Mouse (Mus musculus) olfactory bulb, adult 2 months (tissue): ENCODE results near the gene Chmp1a. TPM values are rescaled to one million over a fixed set of nuclear protein-coding genes. Genes with fewer than 3 reads are reported as not detected.
"Not testable (repeated sequence)": the region's sequence is repeated elsewhere in the genome, so short reads cannot be mapped to it uniquely, and the experiment has no call there.

Experiments used
- H3K27ac ChIP-seq: fragments of 200-500 bp; 2 replicates; pipeline ENCODE4 v1.5.1; 2012; ENCODE audit warnings: low read depth, low read length; ENCODE audit not compliant: insufficient read depth
- H3K4me1 ChIP-seq: fragments of 200-500 bp; 2 replicates; pipeline ENCODE4 v1.6.1; 2012; ENCODE audit warnings: low read length; ENCODE audit not compliant: control insufficient read depth, insufficient read depth
- H3K4me3 ChIP-seq: fragments of 200-500 bp; 2 replicates; pipeline ENCODE4 v1.5.1; 2012; ENCODE audit warnings: mild to moderate bottlenecking, low read depth, low read length, moderate library complexity; ENCODE audit not compliant: insufficient read depth
- CTCF ChIP-seq: fragments of 200-500 bp; IDR thresholded peaks from 2 replicates; pipeline ENCODE4 v1.5.1; 2012; ENCODE audit warnings: low read depth, mild to moderate bottlenecking, low read length, moderate library complexity; ENCODE audit not compliant: insufficient read depth
- POLR2A ChIP-seq: fragments of 200-500 bp; IDR thresholded peaks from 2 replicates; pipeline ENCODE4 v1.6.1; 2012; ENCODE audit warnings: mild to moderate bottlenecking, low read depth, low read length, moderate library complexity; ENCODE audit not compliant: insufficient read depth
- WGBS: fragments of 180-500 bp; shearing (Covaris S2); methylation state at CpG from one replicate; pipeline ENCODE4 v1.1.7; 2018; 5-methylcytosine and 5-hydroxymethylcytosine counted together
- polyA plus RNA-seq: library from polyadenylated mRNA; stranded (reverse); fragments of >200 nt; gene quantifications from 2 replicates; pipeline ENCODE4 v1.2.4, GENCODE M21; 2012; ENCODE audit warnings: low replicate concordance; ENCODE audit not compliant: missing spikeins, insufficient read depth, insufficient read length

Chmp1a gene
- polyA plus RNA-seq: not detected in 2 replicates

- WGBS: under 1% methylated on average over 76 of the region's 76 CpGs
- TF ChIP-seq POLR2A: peak; percentile 90
- peak; percentile 88 for TF ChIP-seq CTCF
- Histone ChIP-seq H3K4me3 (peak within 1 kb of the TSS; percentile 71), H3K4me1 (peaks cover 11% of the 10 kb centered on the region), H3K27ac (no peak within 1 kb of the TSS; the same call in 1 of the 2 replicates)
These were observed at the start of gene Chmp1a, which contains the start of gene Spata33 for GRCm38 (mm10) chr8:123212321-123213117. Gene Chmp1a, minus strand, starts transcription at chr8:123212763. Gene Spata33, plus strand, starts transcription at chr8:123212832.

GRCm38 (mm10) chr8:123257593-123257992 lies 45.0 kb upstream of the Chmp1a start:
- peaks cover 16% of the 10 kb centered on the region for H3K4me1 ChIP-seq
- H3K27ac ChIP-seq, H3K4me3 ChIP-seq: not testable (repeated sequence)
- WGBS: 95% methylated on average over 8 of the region's 8 CpGs

DNA sequence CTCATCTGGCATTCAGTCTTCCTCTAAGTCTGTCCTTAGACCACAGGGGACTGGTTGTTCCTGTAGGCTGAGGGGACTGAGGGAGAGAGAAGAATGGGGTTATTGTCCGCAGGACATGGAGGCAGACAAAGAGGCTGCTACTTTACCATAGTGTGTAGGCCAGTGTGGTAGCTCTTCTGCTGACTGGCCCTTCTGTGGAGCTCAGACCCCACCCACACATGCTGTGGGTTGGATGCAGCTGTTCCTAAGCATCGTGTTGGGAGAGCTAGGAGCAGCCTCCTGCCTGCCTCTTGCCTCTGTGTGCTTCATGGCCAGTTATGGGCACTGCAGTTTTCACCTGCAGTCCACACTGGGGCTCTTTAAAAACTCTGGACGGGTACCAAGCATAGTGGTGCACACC lies 44.6 kb upstream of the Chmp1a start:
- 63% methylated on average over 3 of the region's 3 CpGs for WGBS
- no peak overlapping the region for H3K27ac ChIP-seq
- TF ChIP-seq CTCF: no peak
- no peak for TF ChIP-seq POLR2A
- H3K4me1 ChIP-seq: peaks cover 16% of the 10 kb centered on the region
- H3K4me3 ChIP-seq: no peak overlapping the region

DNA sequence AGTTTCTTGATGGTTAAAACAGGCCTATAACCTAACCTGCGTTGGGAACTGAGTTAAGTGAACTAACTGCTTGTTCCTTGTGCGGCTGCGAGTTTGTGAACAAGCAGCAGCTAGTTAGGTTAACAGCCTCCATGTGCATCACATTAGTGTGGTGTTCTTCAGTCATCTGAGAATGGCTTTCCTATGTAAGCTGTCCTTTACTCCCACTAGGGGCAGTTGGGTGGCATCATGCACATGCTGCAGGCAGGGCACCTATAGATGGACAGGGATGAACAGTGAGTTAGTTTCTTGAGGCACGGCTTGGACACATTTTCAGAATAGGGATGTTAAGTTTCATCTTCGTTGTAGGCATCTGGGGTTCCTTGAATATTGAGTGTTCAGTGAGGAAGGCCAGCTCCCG lies 42.6 kb upstream of the Chmp1a start:
- Histone ChIP-seq H3K4me3 (peak overlapping the region; percentile 98; the same call in 1 of the 2 replicates), H3K4me1 (peaks cover 16% of the 10 kb centered on the region), H3K27ac (no peak overlapping the region)
- TF ChIP-seq POLR2A (no peak), CTCF (no peak)
- 59% methylated on average over 6 of the region's 6 CpGs for WGBS

DNA sequence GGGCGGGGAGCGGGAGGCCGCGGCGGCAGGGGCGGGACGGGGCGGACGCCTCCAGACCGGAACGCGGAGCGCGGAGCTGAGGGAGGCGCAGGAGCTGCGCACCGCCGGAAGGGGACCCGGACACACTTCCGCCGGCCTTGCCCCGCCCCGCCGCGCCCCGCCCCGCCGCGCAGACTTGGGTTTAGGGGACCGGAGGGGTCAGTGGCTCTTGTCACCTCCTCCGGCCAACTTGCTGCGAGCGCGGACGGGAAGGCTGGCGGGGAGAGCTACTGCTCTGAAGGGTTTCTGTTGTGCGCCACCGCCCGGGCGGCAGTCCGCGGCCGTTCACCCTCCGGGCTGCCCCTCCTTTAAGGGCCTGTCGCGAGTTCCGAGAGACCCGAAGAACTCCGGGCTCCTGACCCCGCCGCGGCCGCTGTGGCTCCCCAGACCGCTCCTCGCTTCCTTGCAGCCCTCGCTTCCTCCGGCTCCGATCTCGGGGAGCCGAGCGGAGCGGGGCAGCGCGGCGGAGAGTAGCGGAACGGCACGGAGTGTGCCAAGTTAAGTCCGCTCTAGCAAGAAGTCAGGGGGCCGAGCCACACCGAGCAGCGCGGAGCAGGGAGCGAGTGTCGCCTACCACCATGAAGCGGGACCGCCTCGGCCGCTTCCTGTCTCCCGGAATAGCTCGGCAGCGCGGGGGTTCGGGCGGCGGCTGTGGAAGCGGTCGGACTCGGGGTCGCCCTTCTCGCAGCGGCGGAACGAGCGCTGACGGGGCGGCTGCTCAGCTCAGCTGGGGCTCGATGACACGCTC lies 41.7 kb upstream of the Chmp1a start, which contains the start of the genes Zfp276 and Vps9d1:
Gene Zfp276, plus strand, starts transcription at position 97 of the 787 bp plus-strand sequence.
Gene Vps9d1, minus strand, starts transcription at position 250 of the 787 bp plus-strand sequence.
- under 1% methylated on average over 97 of the region's 99 CpGs for WGBS
- peak within 1 kb of the TSS; percentile 98 for H3K4me3 ChIP-seq
- peaks cover 16% of the 10 kb centered on the region for H3K4me1 ChIP-seq
- TF ChIP-seq CTCF (no peak), POLR2A (no peak; the same call in 1 of the 2 replicates)
- H3K27ac ChIP-seq: peak within 1 kb of the TSS; percentile 25

DNA sequence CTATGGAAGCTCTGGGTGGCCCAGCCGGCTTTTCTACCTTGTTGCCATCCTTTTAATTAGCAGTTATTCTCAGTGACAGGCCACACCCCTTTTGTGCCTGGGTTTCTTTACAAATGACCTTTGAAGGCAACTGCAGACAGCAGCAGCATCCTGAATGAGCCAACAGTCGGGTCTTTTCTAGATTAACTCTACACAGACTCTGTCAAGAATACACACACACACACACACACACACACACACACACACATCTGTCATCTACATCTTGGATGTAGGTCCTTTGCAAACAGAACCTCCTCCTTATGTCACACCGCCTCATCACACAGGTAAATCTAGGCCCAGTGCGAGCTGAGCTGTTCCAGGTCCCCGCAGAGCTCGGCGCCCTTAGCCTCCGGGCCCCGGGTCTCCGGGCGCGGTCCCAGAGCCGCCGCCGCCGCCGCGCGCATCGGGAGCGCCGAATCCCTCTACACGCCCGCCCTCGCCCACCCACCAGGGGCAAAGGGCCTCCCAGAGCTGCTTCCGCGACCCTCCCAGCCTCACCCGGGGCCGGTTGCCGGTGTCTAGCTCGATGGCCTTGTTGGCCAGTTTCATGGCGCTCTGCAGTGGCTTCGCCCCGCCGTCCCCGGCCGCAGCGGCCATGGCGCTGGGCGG lies 41.0 kb upstream of the Chmp1a start:
- 0 out of 2 replicates have a peak, but pooled peaks have one; percentile 3 for TF ChIP-seq POLR2A
- no peak for TF ChIP-seq CTCF
- WGBS: under 1% methylated on average over 39 of the region's 40 CpGs
- Histone ChIP-seq H3K27ac (peak overlapping the region; percentile 16), H3K4me1 (peaks cover 16% of the 10 kb centered on the region), H3K4me3 (peak overlapping the region; percentile 98)

GRCm38 (mm10) chr8:123252925-123253324 lies 40.4 kb upstream of the Chmp1a start:
- no peak overlapping the region for H3K4me3 ChIP-seq

GRCm38 (mm10) chr8:123250940-123251339 lies 38.4 kb upstream of the Chmp1a start:
- Histone ChIP-seq H3K4me3 (no peak overlapping the region), H3K4me1 (peaks cover 8% of the 10 kb centered on the region), H3K27ac (no peak overlapping the region)
- 96% methylated on average over 5 of the region's 5 CpGs for WGBS
- TF ChIP-seq CTCF (no peak), POLR2A (no peak)

More at GRCm38 (mm10) chr8:123252925-123253324, 40.4 kb upstream of the Chmp1a start:
- Histone ChIP-seq H3K27ac (no peak overlapping the region), H3K4me1 (peaks cover 16% of the 10 kb centered on the region)
- 25% methylated on average over 4 of the region's 4 CpGs for WGBS
- TF ChIP-seq CTCF (no peak), POLR2A (no peak)

- TF ChIP-seq CTCF: no peak
- TF ChIP-seq POLR2A: no peak
- Histone ChIP-seq H3K4me3 (no peak overlapping the region), H3K27ac (no peak overlapping the region), H3K4me1 (0 out of 2 replicates have a peak, but pooled peaks cover 2% of the 10 kb centered on the region)
- 90% methylated on average over 8 of the region's 8 CpGs for WGBS
These were observed 36.0 kb upstream of the Chmp1a start for GRCm38 (mm10) chr8:123248596-123248995.
